Mouse (Mus musculus) thymus, adult 2 months (tissue): ENCODE results near the gene Ntrk2.

Experiments used
- CTCF ChIP-seq: fragments of 200-500 bp; IDR thresholded peaks from 2 replicates; pipeline ENCODE4 v1.5.1; 2012; ENCODE audit warnings: mild to moderate bottlenecking, control low read depth, low read length, moderate library complexity, borderline replicate concordance; ENCODE audit not compliant: control insufficient read depth, poor library complexity, insufficient read depth; ENCODE audit errors: extremely low read depth
- POLR2A ChIP-seq: fragments of 200-500 bp; IDR thresholded peaks from 2 replicates; pipeline ENCODE4 v1.6.1; 2012; ENCODE audit warnings: mild to moderate bottlenecking, low read length, control low read depth, moderate library complexity; ENCODE audit not compliant: control insufficient read depth, poor library complexity, insufficient read depth; ENCODE audit errors: extremely low read depth

DNA sequence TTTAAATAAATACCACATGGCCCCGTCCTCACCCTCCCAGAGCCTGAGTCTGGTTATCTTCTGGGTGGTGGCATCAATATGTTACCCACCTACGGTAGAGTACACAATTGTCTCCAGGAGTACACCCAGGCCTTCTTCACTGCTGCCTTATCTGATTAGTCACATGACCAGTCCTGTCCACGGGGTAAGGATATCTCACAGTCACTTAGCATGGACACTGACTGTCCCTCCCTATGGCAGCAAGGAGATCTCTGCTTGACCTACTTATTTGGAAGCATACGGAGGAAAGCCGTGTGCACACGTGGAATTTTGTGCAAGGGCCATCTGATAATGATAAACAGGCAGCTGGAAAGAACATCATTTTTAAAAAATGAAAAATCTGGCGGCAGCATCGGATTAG is 367.5 kb downstream of the Ntrk2 start:
- TF ChIP-seq POLR2A: no peak
- TF ChIP-seq CTCF: no peak
